Mouse (Mus musculus) cerebellum, postnatal 25 days (tissue): ENCODE measurements around the gene Med20.

Experiments
- DNase-seq, 2 experiments: peaks; one replicate each; pipeline ENCODE4 v3.0.0; 2021; ENCODE audit warnings: mixed read lengths in 2 of 2

Med20 gene

GRCm38 (mm10) chr17:47610849-47611660 lies at the start of gene Med20, which contains the start of the genes Bysl and Gm20517:
TSS of gene Med20 (plus strand) at chr17:47611582.
TSS of gene Bysl (minus strand) at chr17:47611492.
TSS of gene Gm20517 (plus strand) at chr17:47611589.
- DNase-seq: peak; percentile 99

- DNase-seq: no peak
Measured at GRCm38 (mm10) chr17:47562875-47563274, 48.5 kb upstream of the Med20 start.

GRCm38 (mm10) chr17:47564612-47565011 lies 46.8 kb upstream of the Med20 start:
- no peak for DNase-seq

GRCm38 (mm10) chr17:47566133-47566532 lies 45.2 kb upstream of the Med20 start:
- DNase-seq: no peak

- no peak for DNase-seq
Measured at GRCm38 (mm10) chr17:47567271-47567670, 44.1 kb upstream of the Med20 start.

- no peak for DNase-seq
Measured at GRCm38 (mm10) chr17:47568389-47568788, 43.0 kb upstream of the Med20 start.

- no peak for DNase-seq
Measured at GRCm38 (mm10) chr17:47568951-47569527, 42.3 kb upstream of the Med20 start.

- DNase-seq: no peak
Measured at GRCm38 (mm10) chr17:47571621-47572020, 39.8 kb upstream of the Med20 start.

GRCm38 (mm10) chr17:47572436-47572835 lies 38.9 kb upstream of the Med20 start:
- no peak for DNase-seq

GRCm38 (mm10) chr17:47574028-47574427 lies 37.4 kb upstream of the Med20 start:
- no peak for DNase-seq

GRCm38 (mm10) chr17:47574830-47575229 lies 36.6 kb upstream of the Med20 start:
- no peak for DNase-seq

- DNase-seq: no peak
Measured at GRCm38 (mm10) chr17:47578655-47579054, 32.7 kb upstream of the Med20 start.

- DNase-seq: no peak
Measured at GRCm38 (mm10) chr17:47580962-47581361, 30.4 kb upstream of the Med20 start.

- no peak for DNase-seq
Measured at GRCm38 (mm10) chr17:47588517-47588916, 22.9 kb upstream of the Med20 start.

- DNase-seq: no peak
Measured at GRCm38 (mm10) chr17:47591073-47591472, 20.3 kb upstream of the Med20 start.

- DNase-seq: peak; percentile 90 to 97
Measured at GRCm38 (mm10) chr17:47593215-47593853, 18.0 kb upstream of the Med20 start.

GRCm38 (mm10) chr17:47593854-47594182 lies 17.6 kb upstream of the Med20 start:
- DNase-seq: peak in 1 of 2 experiments; percentile 33

- peak; percentile 35 to 44 for DNase-seq
Measured at GRCm38 (mm10) chr17:47594183-47594968, 17.0 kb upstream of the Med20 start.

GRCm38 (mm10) chr17:47594969-47595247 lies 16.5 kb upstream of the Med20 start:
- no peak for DNase-seq

- no peak for DNase-seq
Measured at GRCm38 (mm10) chr17:47595248-47596161, 15.9 kb upstream of the Med20 start.

GRCm38 (mm10) chr17:47596162-47596838 lies 15.1 kb upstream of the Med20 start:
- DNase-seq: no peak

- DNase-seq: no peak
Measured at GRCm38 (mm10) chr17:47596839-47597164, 14.6 kb upstream of the Med20 start.
